Mouse (Mus musculus): ENCODE data around the gene Ptges2.

DNA sequence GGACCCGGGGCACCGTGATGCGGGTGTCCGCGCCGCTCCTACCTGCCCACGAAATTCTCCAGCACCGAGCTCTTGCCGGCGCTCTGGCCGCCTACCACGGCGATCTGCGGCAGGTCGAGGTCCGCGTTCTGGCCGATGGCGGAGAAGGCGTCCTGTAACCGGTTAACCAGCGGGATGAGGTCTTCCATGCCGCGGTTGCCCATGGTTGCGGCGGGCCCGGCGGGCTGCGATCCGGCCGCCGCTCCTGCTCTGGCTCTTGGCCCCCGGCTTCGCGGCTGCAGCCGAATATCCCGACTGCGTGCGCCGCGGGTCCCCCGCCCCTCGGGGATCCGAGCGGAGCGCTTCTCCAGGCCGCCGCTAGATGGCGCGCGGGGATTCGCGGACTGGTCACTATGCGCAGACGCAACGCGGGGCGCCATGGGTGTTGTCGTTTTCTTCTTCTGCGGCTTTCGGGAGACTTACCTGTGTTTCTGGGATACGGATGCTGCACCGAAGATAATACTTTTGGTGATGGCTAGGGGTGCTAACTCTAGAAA lies 42.6 kb upstream of the Ptges2 start, which contains the start of gene Dnm1:
- TF ChIP-seq CTCF (IDR thresholded peaks at IDR 0.05; ENCODE audit: control insufficient read depth, insufficient read depth, insufficient read length) (peak; percentile 98), MYOD1 (IDR thresholded peaks at IDR 0.05; ENCODE audit: control insufficient read depth, insufficient read length, low read depth) (no peak), CEBPB (IDR thresholded peaks at IDR 0.05; ENCODE audit: low read depth) (no peak), MYOG (IDR thresholded peaks at IDR 0.05; ENCODE audit: control insufficient read depth, extremely low read depth, insufficient read length) (no peak), USF1 (IDR thresholded peaks at IDR 0.05; ENCODE audit: low read depth) (no peak), MAX (IDR thresholded peaks at IDR 0.05) (peak; percentile 53), FOSL1 (IDR thresholded peaks at IDR 0.05; ENCODE audit: insufficient read depth, low read length, poor library complexity, severe bottlenecking) (no peak)
